Mouse (Mus musculus): ENCODE measurements at regions not wholly inside any gene's neighbourhood (a gene's known extent, or its start where the extent isn't known, plus 50 kb on each side); places are given as distances from the start of the nearest gene placed in this dataset.

- Histone ChIP-seq H3K36me3 (replicated peaks; ENCODE audit: control insufficient read depth, insufficient read depth) (no peaks in the 10 kb centered on the region), H3K4me2 (replicated peaks) (no peak overlapping the region), H3K4me1 (replicated peaks; ENCODE audit: control insufficient read depth, insufficient read depth, low read length) (no peaks in the 10 kb centered on the region), H3K27me3 (ENCODE audit: control insufficient read depth, insufficient read depth, low read length) (no peaks in the 10 kb centered on the region), H3K27ac (no peak overlapping the region), H3K4me3 (replicated peaks; ENCODE audit: low read length) (no peak overlapping the region), H3K9ac (no peak overlapping the region), H3K9me3 (ENCODE audit: control insufficient read depth, low read length) (no peaks in the 10 kb centered on the region)
- ATAC-seq (ENCODE audit: low FRiP score), result no peak
- WGBS, result 68% methylated on average over 3 of the region's 3 CpGs
- no peak for DNase-seq (ENCODE audit: low spot score)
These were observed 376.3 kb upstream of the Lrfn5 start for GRCm38 (mm10) chr12:61146695-61147094.

- no peaks in the 10 kb centered on the region for H3K9me3 ChIP-seq (ENCODE audit: control insufficient read depth, low read length)
- no peak overlapping the region for H3K4me3 ChIP-seq (replicated peaks; ENCODE audit: low read length)
- ATAC-seq (ENCODE audit: low FRiP score) (no peak), DNase-seq (ENCODE audit: low spot score) (peak; percentile 59)
- no peaks in the 10 kb centered on the region for H3K27me3 ChIP-seq (ENCODE audit: control insufficient read depth, insufficient read depth, low read length)
- 36% methylated on average over 4 of the region's 4 CpGs for WGBS
- no peak overlapping the region for H3K27ac ChIP-seq
- no peaks in the 10 kb centered on the region for H3K36me3 ChIP-seq (replicated peaks; ENCODE audit: control insufficient read depth, insufficient read depth)
- H3K4me1 ChIP-seq (replicated peaks; ENCODE audit: control insufficient read depth, insufficient read depth, low read length), result no peaks in the 10 kb centered on the region
- no peak overlapping the region for H3K4me2 ChIP-seq (replicated peaks)
- no peak overlapping the region for H3K9ac ChIP-seq
These were observed 347.6 kb upstream of the Lrfn5 start for GRCm38 (mm10) chr12:61175331-61175730.

All from hindbrain, embryonic 14.5 days (tissue).